Mouse (Mus musculus) bone marrow macrophage, adult 2 months (primary cell): ENCODE data around the gene Tnni2. TPM values are rescaled to one million over a fixed set of nuclear protein-coding genes. Genes with fewer than 3 reads are reported as not detected.

Experiments
- H3K27ac ChIP-seq: 2 replicates; pipeline ENCODE4 v1.5.1; 2012; ENCODE audit warnings: low read depth, low read length; ENCODE audit not compliant: insufficient read depth
- H3K4me1 ChIP-seq: 2 replicates; pipeline ENCODE4 v1.6.1; 2012; ENCODE audit warnings: low read length; ENCODE audit not compliant: control insufficient read depth, insufficient read depth
- H3K4me3 ChIP-seq: 2 replicates; pipeline ENCODE4 v1.5.1; 2012; ENCODE audit warnings: mild to moderate bottlenecking, low read length, moderate library complexity; ENCODE audit not compliant: insufficient read depth
- CTCF ChIP-seq: IDR thresholded peaks from 2 replicates; pipeline ENCODE4 v1.5.1; 2012; ENCODE audit warnings: low read depth, mild to moderate bottlenecking, low read length, moderate library complexity
- POLR2A ChIP-seq: IDR thresholded peaks from 2 replicates; pipeline ENCODE4 v1.6.1; 2012; ENCODE audit warnings: mild to moderate bottlenecking, low read depth, low read length, borderline replicate concordance
- polyA plus RNA-seq: library from polyadenylated mRNA; stranded (reverse); fragments of >200 nt; gene quantifications from 2 replicates; pipeline ENCODE4 v1.2.4, GENCODE M21; 2012; ENCODE audit not compliant: missing spikeins, insufficient read depth, insufficient read length

Tnni2 gene
- polyA plus RNA-seq, 1 experiment, result 10.2 TPM

- Histone ChIP-seq H3K4me3 (no peak overlapping the region), H3K27ac (peak overlapping the region; percentile 99), H3K4me1 (peaks cover 44% of the 10 kb centered on the region)
- TF ChIP-seq POLR2A (0 out of 2 replicates have a peak, but pooled peaks have one; percentile 28), CTCF (no peak)
These were observed 686 bp downstream of the Tnni2 start for GRCm38 (mm10) chr7:142442081-142442907.

GRCm38 (mm10) chr7:142442908-142443420, 1.4 kb downstream of the Tnni2 start:
- peaks cover 46% of the 10 kb centered on the region for H3K4me1 ChIP-seq
- peak overlapping the region; percentile 99 for H3K27ac ChIP-seq
- no peak for TF ChIP-seq CTCF
- no peak for TF ChIP-seq POLR2A
- peak overlapping the region; percentile 12; the same call in 1 of the 2 replicates for H3K4me3 ChIP-seq

GRCm38 (mm10) chr7:142443474-142443873, 1.9 kb downstream of the Tnni2 start:
- TF ChIP-seq POLR2A (no peak), CTCF (no peak)
- peaks cover 50% of the 10 kb centered on the region for H3K4me1 ChIP-seq
- H3K27ac ChIP-seq, result peak overlapping the region; percentile 99
- no peak overlapping the region for H3K4me3 ChIP-seq

GRCm38 (mm10) chr7:142444171-142444570, 2.6 kb downstream of the Tnni2 start:
- TF ChIP-seq CTCF (no peak), POLR2A (no peak)

GRCm38 (mm10) chr7:142445324-142445723, 3.7 kb downstream of the Tnni2 start:
- TF ChIP-seq POLR2A (no peak), CTCF (no peak)
- no peak overlapping the region for H3K4me3 ChIP-seq
- H3K27ac ChIP-seq, result no peak overlapping the region
- H3K4me1 ChIP-seq, result peaks cover 62% of the 10 kb centered on the region

More at GRCm38 (mm10) chr7:142444171-142444570, 2.6 kb downstream of the Tnni2 start:
- peaks cover 56% of the 10 kb centered on the region for H3K4me1 ChIP-seq
- no peak overlapping the region for H3K4me3 ChIP-seq
- H3K27ac ChIP-seq, result peak overlapping the region; percentile 99

GRCm38 (mm10) chr7:142446264-142446663, 4.7 kb downstream of the Tnni2 start:
- TF ChIP-seq CTCF (no peak), POLR2A (no peak)
- Histone ChIP-seq H3K4me1 (peaks cover 59% of the 10 kb centered on the region), H3K27ac (no peak overlapping the region), H3K4me3 (no peak overlapping the region)

GRCm38 (mm10) chr7:142449038-142449617, 7.5 kb downstream of the Tnni2 start:
- H3K4me3 ChIP-seq, result no peak overlapping the region
- H3K27ac ChIP-seq, result peak overlapping the region; percentile 43
- H3K4me1 ChIP-seq, result peaks cover 36% of the 10 kb centered on the region
- TF ChIP-seq POLR2A (no peak), CTCF (no peak)

- H3K4me1 ChIP-seq, result peaks cover 33% of the 10 kb centered on the region
- H3K27ac ChIP-seq, result no peak overlapping the region
- TF ChIP-seq CTCF, result no peak
- TF ChIP-seq POLR2A, result no peak
- no peak overlapping the region for H3K4me3 ChIP-seq
These were observed 13.1 kb downstream of the Tnni2 start for GRCm38 (mm10) chr7:142454706-142455105.

GRCm38 (mm10) chr7:142455251-142455650, 13.6 kb downstream of the Tnni2 start:
- H3K27ac ChIP-seq, result no peak overlapping the region
- TF ChIP-seq CTCF, result no peak
- no peak for TF ChIP-seq POLR2A

GRCm38 (mm10) chr7:142456806-142457205, 15.2 kb downstream of the Tnni2 start:
- Histone ChIP-seq H3K4me3 (no peak overlapping the region), H3K27ac (peak overlapping the region; percentile 78), H3K4me1 (peaks cover 49% of the 10 kb centered on the region)
- TF ChIP-seq POLR2A (no peak), CTCF (no peak)

More at GRCm38 (mm10) chr7:142455251-142455650, 13.6 kb downstream of the Tnni2 start:
- Histone ChIP-seq H3K4me1 (peaks cover 38% of the 10 kb centered on the region), H3K4me3 (no peak overlapping the region)

- peaks cover 54% of the 10 kb centered on the region for H3K4me1 ChIP-seq
- no peak overlapping the region for H3K4me3 ChIP-seq
- TF ChIP-seq CTCF, result no peak
- no peak for TF ChIP-seq POLR2A
- peak overlapping the region; percentile 78 for H3K27ac ChIP-seq
These were observed 15.7 kb downstream of the Tnni2 start for GRCm38 (mm10) chr7:142457227-142457811.
